Mouse (Mus musculus) forebrain, postnatal 0 days (tissue): Measurements from ENCODE around the gene Zc3h6. TPM values are rescaled to one million over a fixed set of nuclear protein-coding genes. Genes with fewer than 3 reads are reported as not detected.

Source experiments
- ATAC-seq: fragments of 200-750 bp; cut with Nextera tagmentation; 2 replicates; pipeline ENCODE4 v1.8.0; 2017; ENCODE audit warnings: mild to moderate bottlenecking, moderate library complexity
- DNase-seq: peaks from one replicate; pipeline ENCODE4 v3.0.0-alpha.2; 2015
- H3K27ac ChIP-seq: fragments of 300-500 bp; sonication (generic); 2 replicates; pipeline ENCODE4 v1.5.1; 2014; ENCODE audit warnings: low read depth, mild to moderate bottlenecking, antibody characterized with exemption, low read length, moderate library complexity, mixed read lengths
- H3K27me3 ChIP-seq: fragments of 300-500 bp; sonication (generic); 2 replicates; pipeline ENCODE4 v1.6.1; 2014; ENCODE audit warnings: mild to moderate bottlenecking, low read length, mixed read lengths; ENCODE audit not compliant: insufficient read depth
- H3K36me3 ChIP-seq: fragments of 300-500 bp; sonication (generic); 2 replicates; pipeline ENCODE4 v1.6.1; 2014; ENCODE audit warnings: mild to moderate bottlenecking, moderate library complexity; ENCODE audit not compliant: insufficient read depth
- H3K4me1 ChIP-seq: fragments of 300-500 bp; sonication (generic); 2 replicates; pipeline ENCODE4 v1.6.1; 2014; ENCODE audit warnings: antibody characterized with exemption; ENCODE audit not compliant: insufficient read depth
- H3K4me2 ChIP-seq: fragments of 300-500 bp; sonication (generic); 2 replicates; pipeline ENCODE4 v1.6.1; 2014; ENCODE audit warnings: low read depth, mild to moderate bottlenecking, moderate library complexity
- H3K4me3 ChIP-seq: fragments of 300-500 bp; sonication (generic); 2 replicates; pipeline ENCODE4 v1.5.1; 2014; ENCODE audit warnings: low read depth, low read length, mixed read lengths
- H3K9ac ChIP-seq: fragments of 300-500 bp; sonication (generic); 2 replicates; pipeline ENCODE4 v1.6.1; 2014; ENCODE audit warnings: mild to moderate bottlenecking
- H3K9me3 ChIP-seq: fragments of 300-500 bp; sonication (generic); 2 replicates; pipeline ENCODE4 v1.6.1; 2016; ENCODE audit warnings: low read length
- CTCF ChIP-seq: sonication (generic); IDR thresholded peaks from 2 replicates; pipeline ENCODE4 v1.5.1; 2016; ENCODE audit warnings: antibody characterized with exemption, control low read depth, low read depth
- WGBS: fragments of 180-500 bp; shearing (Covaris S2); extraction: QIAGEN DNeasy Blood & Tissue Kit; methylation state at CpG from one replicate; pipeline ENCODE4 v1.1.7; 2014; 5-methylcytosine and 5-hydroxymethylcytosine counted together
- polyA plus RNA-seq: library from polyadenylated mRNA; unstranded; fragments of >200 nt; fragmentation: Nextera tagmentation; extraction: Ambion mirVana; gene quantifications from 2 replicates; pipeline ENCODE4 v1.2.1, GENCODE M21; 2015
- total RNA-seq: library from RNA; depleted of rRNA; stranded (reverse); fragments of >200 nt; gene quantifications from 2 replicates; pipeline ENCODE4 v1.2.3, GENCODE M21; 2014

The Zc3h6 gene
- total and polyA plus RNA-seq, 2 experiments from 2014 or later = 5.2 to 13.0 TPM

DNA sequence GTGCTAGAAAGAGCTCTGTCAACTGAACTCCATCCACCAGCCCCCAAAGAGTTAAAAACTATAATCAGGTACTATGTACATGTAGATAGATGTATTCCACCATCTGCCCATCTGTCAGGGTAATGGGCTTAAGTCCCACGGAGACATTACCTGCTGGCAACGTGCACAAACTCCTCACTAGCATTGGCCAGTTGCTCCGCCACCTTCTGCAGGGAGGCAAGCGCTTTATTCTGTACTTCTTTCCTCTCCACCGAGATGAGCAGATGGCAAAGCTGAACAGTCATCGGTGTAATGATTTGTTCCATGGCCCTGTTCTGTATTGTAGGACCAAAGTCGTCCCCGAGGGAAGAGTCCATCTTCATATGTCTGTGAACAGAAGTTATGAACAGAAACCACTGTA lies 80.6 kb downstream of the Zc3h6 start, which contains the start of gene Vinac1:
Gene Vinac1 (minus strand): TSS at position 362 of the 400 bp plus-strand sequence.
- no peak for TF ChIP-seq CTCF
- Histone ChIP-seq H3K4me2 (no peak within 1 kb of the TSS), H3K36me3 (no peaks in the 10 kb centered on the region), H3K27me3 (no peaks in the 10 kb centered on the region), H3K9me3 (no peaks in the 10 kb centered on the region), H3K4me3 (no peak within 1 kb of the TSS), H3K27ac (no peak within 1 kb of the TSS), H3K4me1 (no peaks in the 10 kb centered on the region), H3K9ac (no peak within 1 kb of the TSS)
- WGBS = 74% methylated on average over 8 of the region's 8 CpGs
- DNase-seq (no peak), ATAC-seq (no peak)

- DNase-seq (no peak), ATAC-seq (no peak)
- 74% methylated on average over 4 of the region's 4 CpGs for WGBS
- Histone ChIP-seq H3K4me1 (no peaks in the 10 kb centered on the region), H3K4me3 (no peak overlapping the region), H3K36me3 (no peaks in the 10 kb centered on the region), H3K9ac (no peak overlapping the region), H3K4me2 (no peak overlapping the region), H3K9me3 (0 out of 2 replicates have a peak, but pooled peaks cover 3% of the 10 kb centered on the region), H3K27me3 (no peaks in the 10 kb centered on the region), H3K27ac (no peak overlapping the region)
- TF ChIP-seq CTCF = no peak
Measured at GRCm38 (mm10) chr2:129052451-129052983, 85.3 kb downstream of the Zc3h6 start.

- no peaks in the 10 kb centered on the region for H3K36me3 ChIP-seq
- DNase-seq = no peak
- ATAC-seq = no peak
- no peak overlapping the region for H3K27ac ChIP-seq
- H3K4me3 ChIP-seq = no peak overlapping the region
- no peak for TF ChIP-seq CTCF
- H3K4me2 ChIP-seq = no peak overlapping the region
- H3K27me3 ChIP-seq = no peaks in the 10 kb centered on the region
- no peaks in the 10 kb centered on the region for H3K4me1 ChIP-seq
- WGBS = 91% methylated on average over 6 of the region's 6 CpGs
- H3K9ac ChIP-seq = no peak overlapping the region
- 0 out of 2 replicates have a peak, but pooled peaks cover 3% of the 10 kb centered on the region for H3K9me3 ChIP-seq
Measured at GRCm38 (mm10) chr2:129055741-129056140, 88.5 kb downstream of the Zc3h6 start.

DNA sequence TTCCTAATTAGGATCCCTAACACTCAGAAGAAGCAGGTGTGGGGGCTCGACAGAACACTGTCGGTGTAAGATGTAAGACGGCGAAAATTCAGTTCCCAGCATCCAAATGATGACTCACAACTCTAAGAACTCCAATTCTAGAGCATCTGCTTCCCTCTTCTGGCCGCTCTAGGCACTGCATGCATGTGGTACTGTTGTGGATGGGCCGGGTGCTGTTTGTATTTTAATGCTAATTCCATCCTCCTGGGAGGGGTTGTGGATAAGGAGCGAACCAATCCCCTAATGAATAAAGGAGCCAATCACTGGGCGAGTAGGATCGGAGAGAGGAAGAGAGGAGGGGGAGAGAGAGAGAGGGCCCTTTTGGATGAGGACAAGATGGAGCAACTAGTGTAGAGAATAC lies 89.4 kb downstream of the Zc3h6 start:
- Histone ChIP-seq H3K9ac (no peak overlapping the region), H3K4me1 (no peaks in the 10 kb centered on the region), H3K9me3 (0 out of 2 replicates have a peak, but pooled peaks cover 3% of the 10 kb centered on the region), H3K36me3 (no peaks in the 10 kb centered on the region), H3K27ac (no peak overlapping the region), H3K27me3 (no peaks in the 10 kb centered on the region), H3K4me2 (no peak overlapping the region), H3K4me3 (no peak overlapping the region)
- ATAC-seq (peak; percentile 59), DNase-seq (peak; percentile 16)
- TF ChIP-seq CTCF = peak; percentile 53
- WGBS = 44% methylated on average over 9 of the region's 9 CpGs

GRCm38 (mm10) chr2:129057256-129057655 lies 90.1 kb downstream of the Zc3h6 start:
- 0 out of 2 replicates have a peak, but pooled peaks cover 3% of the 10 kb centered on the region for H3K9me3 ChIP-seq
- no peak overlapping the region for H3K27ac ChIP-seq
- no peak overlapping the region for H3K4me3 ChIP-seq
- no peaks in the 10 kb centered on the region for H3K36me3 ChIP-seq
- DNase-seq (no peak), ATAC-seq (no peak)
- WGBS = 92% methylated on average over 8 of the region's 8 CpGs
- no peak overlapping the region for H3K4me2 ChIP-seq
- no peak overlapping the region for H3K9ac ChIP-seq
- no peaks in the 10 kb centered on the region for H3K27me3 ChIP-seq
- no peak for TF ChIP-seq CTCF
- H3K4me1 ChIP-seq = no peaks in the 10 kb centered on the region

DNA sequence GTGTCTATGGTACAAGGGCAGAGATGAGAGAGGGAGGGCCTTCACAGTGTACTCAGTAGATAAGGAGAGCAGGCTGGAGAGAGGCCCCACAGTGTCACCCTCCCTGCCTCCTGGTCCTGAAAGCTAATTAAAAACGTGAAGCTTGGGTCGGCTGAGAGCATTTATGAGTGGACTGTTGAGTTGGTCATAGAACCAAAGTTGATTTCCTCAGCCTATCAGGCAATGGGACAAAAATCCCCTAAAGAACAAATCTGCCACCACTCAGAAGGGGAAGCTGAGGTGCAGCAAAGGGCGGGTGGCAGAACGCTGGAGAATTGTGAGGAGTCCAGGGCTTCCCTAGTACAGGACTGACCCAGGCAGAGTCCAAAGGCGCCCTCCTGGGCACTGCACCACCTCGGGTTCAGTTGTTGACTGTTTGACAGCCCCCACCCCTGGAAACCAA lies 90.7 kb downstream of the Zc3h6 start:
- no peaks in the 10 kb centered on the region for H3K36me3 ChIP-seq
- H3K27me3 ChIP-seq = no peaks in the 10 kb centered on the region
- no peak overlapping the region for H3K4me2 ChIP-seq
- no peak for DNase-seq
- H3K9ac ChIP-seq = no peak overlapping the region
- 0 out of 2 replicates have a peak, but pooled peaks cover 3% of the 10 kb centered on the region for H3K9me3 ChIP-seq
- no peak overlapping the region for H3K4me3 ChIP-seq
- no peak for ATAC-seq
- WGBS = 90% methylated on average over 6 of the region's 6 CpGs
- no peak for TF ChIP-seq CTCF
- H3K4me1 ChIP-seq = no peaks in the 10 kb centered on the region
- H3K27ac ChIP-seq = no peak overlapping the region

GRCm38 (mm10) chr2:129061456-129062059 lies 94.4 kb downstream of the Zc3h6 start:
- Histone ChIP-seq H3K27ac (no peak overlapping the region), H3K9me3 (no peaks in the 10 kb centered on the region), H3K9ac (no peak overlapping the region), H3K4me3 (no peak overlapping the region), H3K36me3 (no peaks in the 10 kb centered on the region), H3K4me2 (no peak overlapping the region), H3K27me3 (no peaks in the 10 kb centered on the region), H3K4me1 (no peaks in the 10 kb centered on the region)
- no peak for TF ChIP-seq CTCF
- ATAC-seq (no peak), DNase-seq (no peak)
- WGBS = 80% methylated on average over 10 of the region's 10 CpGs
